Mouse (Mus musculus): Measurements from ENCODE around the gene Kdm6b. TPM values are rescaled to one million over a fixed set of nuclear protein-coding genes. Genes with fewer than 3 reads are reported as not detected.

Gene Kdm6b
- 41.3 and 45.3 TPM in 2 replicates for polyA plus RNA-seq (2015; fragmentation: Nextera tagmentation; extraction: Ambion mirVana)

GRCm38 (mm10) chr11:69413221-69414181, at the start of gene Kdm6b:
Kdm6b (minus strand) TSS chr11:69413675.
- H3K4me2 ChIP-seq = peak within 1 kb of the TSS; percentile 85
- 28% methylated on average over 12 of the region's 12 CpGs for WGBS
- no peaks in the 10 kb centered on the region for H3K27me3 ChIP-seq (replicated peaks)
- H3K9ac ChIP-seq = peak within 1 kb of the TSS; percentile 82
- ATAC-seq (replicated peaks) = no peak
- 0 out of 2 replicates have a peak, but pooled peaks cover 11% of the 10 kb centered on the region for H3K36me3 ChIP-seq (replicated peaks)
- H3K4me1 ChIP-seq = peaks cover 77% of the 10 kb centered on the region
- no peaks in the 10 kb centered on the region for H3K9me3 ChIP-seq
- peak within 1 kb of the TSS; percentile 55 for H3K4me3 ChIP-seq
- peak within 1 kb of the TSS; percentile 96 for H3K27ac ChIP-seq

- Histone ChIP-seq H3K4me1 (peaks cover 6% of the 10 kb centered on the region; the same call in 1 of the 2 replicates), H3K4me3 (no peak overlapping the region), H3K9me3 (no peaks in the 10 kb centered on the region), H3K4me2 (no peak overlapping the region), H3K36me3 (replicated peaks) (no peaks in the 10 kb centered on the region), H3K9ac (no peak overlapping the region), H3K27ac (no peak overlapping the region), H3K27me3 (replicated peaks) (no peaks in the 10 kb centered on the region)
- ATAC-seq (replicated peaks) = no peak
- WGBS = 83% methylated on average over 5 of the region's 5 CpGs
Observed at GRCm38 (mm10) chr11:69461568-69461967, 48.1 kb upstream of the Kdm6b start.

DNA sequence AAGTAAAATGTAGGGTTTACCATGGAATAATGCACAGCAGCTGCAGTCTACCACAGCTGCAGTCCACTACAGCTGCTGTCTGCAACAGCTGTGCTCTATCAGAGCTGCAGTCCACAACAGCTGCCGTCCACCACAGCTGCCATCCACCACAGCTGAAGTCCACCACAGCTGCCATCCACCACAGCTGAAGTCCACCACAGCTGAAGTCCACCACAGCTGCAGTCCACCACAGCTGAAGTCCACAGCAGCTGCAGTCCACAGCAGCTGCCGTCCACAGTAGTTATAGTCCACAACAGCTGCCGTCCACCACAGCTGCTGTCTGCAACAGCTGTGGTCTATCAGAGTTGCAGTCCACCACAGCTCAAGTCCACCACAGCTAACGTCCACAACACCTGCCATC, 46.4 kb upstream of the Kdm6b start:
- peaks cover 6% of the 10 kb centered on the region; the same call in 1 of the 2 replicates for H3K4me1 ChIP-seq
- H3K9ac ChIP-seq = no peak overlapping the region
- no peak overlapping the region for H3K4me2 ChIP-seq
- no peak for ATAC-seq (replicated peaks)
- no peaks in the 10 kb centered on the region for H3K27me3 ChIP-seq (replicated peaks)
- WGBS = 78% methylated on average over 4 of the region's 4 CpGs
- no peaks in the 10 kb centered on the region for H3K9me3 ChIP-seq
- H3K4me3 ChIP-seq = no peak overlapping the region
- H3K36me3 ChIP-seq (replicated peaks) = no peaks in the 10 kb centered on the region
- no peak overlapping the region for H3K27ac ChIP-seq

- Histone ChIP-seq H3K9me3 (no peaks in the 10 kb centered on the region), H3K4me1 (peaks cover 6% of the 10 kb centered on the region; the same call in 1 of the 2 replicates), H3K27ac (0 out of 2 replicates have a peak overlapping the region, but pooled peaks have one; percentile 39), H3K4me2 (no peak overlapping the region), H3K36me3 (replicated peaks) (no peaks in the 10 kb centered on the region), H3K9ac (no peak overlapping the region), H3K4me3 (no peak overlapping the region), H3K27me3 (replicated peaks) (no peaks in the 10 kb centered on the region)
- 23% methylated on average over 6 of the region's 6 CpGs for WGBS
- no peak for ATAC-seq (replicated peaks)
Observed at GRCm38 (mm10) chr11:69457006-69457579, 43.6 kb upstream of the Kdm6b start.

DNA sequence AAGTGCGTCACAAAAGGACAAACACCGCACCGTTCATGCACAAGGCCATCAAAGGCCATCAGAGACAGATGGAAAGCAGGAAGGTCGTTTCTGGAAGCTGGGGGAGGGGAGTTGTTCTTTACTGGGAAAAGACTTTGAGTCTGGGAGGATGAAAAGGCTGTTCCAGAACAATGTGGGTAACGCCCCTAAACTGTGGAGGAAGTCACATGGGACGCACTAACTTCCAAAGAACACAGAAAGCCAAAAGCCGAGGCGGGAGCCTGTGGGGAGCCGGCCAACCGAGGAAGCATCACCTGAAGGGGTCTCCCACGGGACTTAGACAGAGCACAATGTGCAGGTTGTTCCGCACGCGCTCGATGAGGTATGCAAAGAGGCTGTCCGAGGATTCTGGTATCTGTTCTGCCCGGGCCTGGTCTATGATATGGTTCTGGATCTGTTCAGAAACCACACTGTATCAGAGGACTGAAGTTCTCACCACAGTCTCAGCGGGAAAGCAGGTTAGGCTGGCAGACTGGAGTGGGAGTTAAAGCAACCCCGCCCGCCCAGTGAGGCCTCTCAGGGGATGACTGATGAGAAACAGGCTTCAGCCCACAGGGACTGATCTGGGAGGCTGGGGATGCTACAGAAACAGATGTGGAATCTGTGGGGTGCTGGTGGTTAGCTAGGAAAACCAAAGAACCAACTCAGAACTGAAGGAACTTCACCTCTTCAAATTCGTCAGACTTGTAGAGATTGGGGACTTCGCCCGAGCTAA, 38.8 kb upstream of the Kdm6b start:
- H3K4me1 ChIP-seq = peaks cover 5% of the 10 kb centered on the region
- H3K36me3 ChIP-seq (replicated peaks) = no peaks in the 10 kb centered on the region
- no peak overlapping the region for H3K9ac ChIP-seq
- no peak overlapping the region for H3K27ac ChIP-seq
- ATAC-seq (replicated peaks) = no peak
- no peak overlapping the region for H3K4me3 ChIP-seq
- H3K27me3 ChIP-seq (replicated peaks) = no peaks in the 10 kb centered on the region
- WGBS = 57% methylated on average over 23 of the region's 23 CpGs
- no peaks in the 10 kb centered on the region for H3K9me3 ChIP-seq
- H3K4me2 ChIP-seq = no peak overlapping the region

DNA sequence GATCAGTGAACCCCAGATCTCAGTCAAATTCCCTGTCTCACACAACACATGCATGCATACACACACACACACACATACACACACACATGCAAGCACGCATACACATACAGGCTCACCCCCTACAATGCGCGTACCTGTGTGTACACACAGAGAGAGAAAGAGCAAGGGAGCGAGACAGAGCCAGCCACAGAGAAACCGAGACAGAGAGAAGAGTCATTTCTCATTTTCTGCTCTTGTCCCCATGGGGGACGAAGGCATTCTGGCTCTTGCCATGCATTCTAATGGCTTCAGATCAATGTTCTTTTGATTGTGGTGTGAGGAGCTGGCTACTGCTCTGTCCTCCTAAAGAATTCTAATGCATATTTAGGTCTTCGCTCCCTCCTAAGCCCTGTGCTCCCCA, 33.8 kb upstream of the Kdm6b start:
- no peaks in the 10 kb centered on the region for H3K27me3 ChIP-seq (replicated peaks)
- H3K4me2 ChIP-seq = no peak overlapping the region
- H3K4me3 ChIP-seq = no peak overlapping the region
- no peaks in the 10 kb centered on the region; the same call in 1 of the 2 replicates for H3K4me1 ChIP-seq
- 76% methylated on average over 7 of the region's 7 CpGs for WGBS
- no peak overlapping the region for H3K9ac ChIP-seq
- no peaks in the 10 kb centered on the region for H3K36me3 ChIP-seq (replicated peaks)
- H3K9me3 ChIP-seq = no peaks in the 10 kb centered on the region
- ATAC-seq (replicated peaks) = no peak
- H3K27ac ChIP-seq = no peak overlapping the region

DNA sequence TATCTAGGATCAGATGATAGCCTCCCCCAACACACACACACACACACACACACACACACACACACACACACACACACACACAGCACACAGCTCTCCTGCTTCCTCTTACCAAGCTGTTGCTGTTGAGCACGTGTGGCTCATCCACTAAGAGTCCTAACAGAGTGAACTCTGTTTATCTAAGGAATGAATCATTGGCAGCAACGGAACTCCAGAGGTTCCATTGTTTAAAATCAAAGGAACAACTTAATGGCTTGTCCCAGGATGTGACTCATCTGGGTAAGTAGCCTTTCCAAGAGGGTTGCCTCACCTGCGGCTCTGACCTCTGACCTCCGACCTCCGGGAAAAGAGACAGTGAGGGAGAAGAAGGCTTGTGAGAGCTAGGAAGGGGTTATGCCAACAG, 29.9 kb upstream of the Kdm6b start:
- WGBS = 54% methylated on average over 5 of the region's 5 CpGs
- H3K27me3 ChIP-seq (replicated peaks) = no peaks in the 10 kb centered on the region

GRCm38 (mm10) chr11:69437291-69437690, 23.8 kb upstream of the Kdm6b start:
- H3K9me3 ChIP-seq = no peaks in the 10 kb centered on the region
- H3K36me3 ChIP-seq (replicated peaks) = no peaks in the 10 kb centered on the region
- peaks cover 1% of the 10 kb centered on the region; the same call in 1 of the 2 replicates for H3K4me1 ChIP-seq
- no peak overlapping the region for H3K4me2 ChIP-seq
- ATAC-seq (replicated peaks) = no peak
- H3K27me3 ChIP-seq (replicated peaks) = no peaks in the 10 kb centered on the region
- H3K4me3 ChIP-seq = no peak overlapping the region
- WGBS = 44% methylated on average over 3 of the region's 3 CpGs
- H3K9ac ChIP-seq = no peak overlapping the region
- no peak overlapping the region for H3K27ac ChIP-seq

More for the DNA sequence above, 29.9 kb upstream of the Kdm6b start:
- H3K9ac ChIP-seq = no peak overlapping the region
- H3K4me3 ChIP-seq = no peak overlapping the region
- no peaks in the 10 kb centered on the region; the same call in 1 of the 2 replicates for H3K4me1 ChIP-seq
- H3K9me3 ChIP-seq = no peaks in the 10 kb centered on the region
- no peaks in the 10 kb centered on the region for H3K36me3 ChIP-seq (replicated peaks)
- no peak overlapping the region for H3K4me2 ChIP-seq
- H3K27ac ChIP-seq = no peak overlapping the region
- ATAC-seq (replicated peaks) = no peak

DNA sequence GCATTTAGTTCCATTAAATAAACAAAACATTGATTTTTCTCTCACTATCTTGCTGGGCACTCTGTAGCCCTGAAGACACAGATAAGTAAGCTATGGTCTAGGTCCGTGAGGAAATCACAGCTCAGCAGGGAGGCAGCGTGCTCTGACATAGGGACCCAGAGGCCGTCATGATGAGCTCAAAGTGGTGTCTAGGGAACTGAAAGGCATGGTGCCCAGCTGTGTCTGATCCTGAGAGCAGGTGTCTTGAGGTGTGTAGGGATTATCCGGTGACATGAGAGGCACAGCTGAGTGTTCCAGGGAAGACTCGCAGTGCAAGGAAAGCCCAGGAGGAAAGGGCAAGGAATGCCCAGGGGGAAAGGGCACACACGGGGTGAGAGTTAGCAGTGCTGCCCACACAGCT, 19.7 kb upstream of the Kdm6b start:
- Histone ChIP-seq H3K9ac (no peak overlapping the region), H3K27ac (no peak overlapping the region), H3K4me1 (peaks cover 3% of the 10 kb centered on the region; the same call in 1 of the 2 replicates), H3K27me3 (replicated peaks) (no peaks in the 10 kb centered on the region), H3K9me3 (no peaks in the 10 kb centered on the region), H3K36me3 (replicated peaks) (no peaks in the 10 kb centered on the region), H3K4me3 (no peak overlapping the region), H3K4me2 (no peak overlapping the region)
- ATAC-seq (replicated peaks) = no peak
- WGBS = 67% methylated on average over 6 of the region's 6 CpGs

- Histone ChIP-seq H3K4me3 (no peak overlapping the region), H3K36me3 (replicated peaks) (no peaks in the 10 kb centered on the region), H3K4me1 (peaks cover 3% of the 10 kb centered on the region; the same call in 1 of the 2 replicates), H3K9ac (no peak overlapping the region), H3K9me3 (no peaks in the 10 kb centered on the region), H3K27ac (no peak overlapping the region), H3K4me2 (no peak overlapping the region), H3K27me3 (replicated peaks) (no peaks in the 10 kb centered on the region)
- 77% methylated on average over 11 of the region's 11 CpGs for WGBS
- no peak for ATAC-seq (replicated peaks)
Observed at GRCm38 (mm10) chr11:69432640-69432982, 19.1 kb upstream of the Kdm6b start.

- H3K27ac ChIP-seq = no peak overlapping the region
- no peaks in the 10 kb centered on the region for H3K36me3 ChIP-seq (replicated peaks)
- H3K9ac ChIP-seq = no peak overlapping the region
- H3K4me2 ChIP-seq = 0 out of 2 replicates have a peak overlapping the region, but pooled peaks have one; percentile 13
- H3K4me3 ChIP-seq = no peak overlapping the region
- H3K27me3 ChIP-seq (replicated peaks) = no peaks in the 10 kb centered on the region
- no peaks in the 10 kb centered on the region for H3K9me3 ChIP-seq
- WGBS = 28% methylated on average over 11 of the region's 11 CpGs
- H3K4me1 ChIP-seq = peaks cover 3% of the 10 kb centered on the region; the same call in 1 of the 2 replicates
- ATAC-seq (replicated peaks) = peak; percentile 78
Observed at GRCm38 (mm10) chr11:69431829-69432639, 18.6 kb upstream of the Kdm6b start.

Measured in midbrain, embryonic 15.5 days (tissue).